Mouse (Mus musculus) forebrain, postnatal 0 days (tissue): ENCODE data around the gene Bik. TPM values are rescaled to one million over a fixed set of nuclear protein-coding genes. Genes with fewer than 3 reads are reported as not detected.

Source experiments
- ATAC-seq: fragments of 200-750 bp; cut with Nextera tagmentation; 2 replicates; pipeline ENCODE4 v1.8.0; 2017; ENCODE audit warnings: mild to moderate bottlenecking, moderate library complexity
- DNase-seq: peaks from one replicate; pipeline ENCODE4 v3.0.0-alpha.2; 2015
- H3K27ac ChIP-seq: fragments of 300-500 bp; sonication (generic); 2 replicates; pipeline ENCODE4 v1.5.1; 2014; ENCODE audit warnings: low read depth, mild to moderate bottlenecking, antibody characterized with exemption, low read length, moderate library complexity, mixed read lengths
- H3K27me3 ChIP-seq: fragments of 300-500 bp; sonication (generic); 2 replicates; pipeline ENCODE4 v1.6.1; 2014; ENCODE audit warnings: mild to moderate bottlenecking, low read length, mixed read lengths; ENCODE audit not compliant: insufficient read depth
- H3K36me3 ChIP-seq: fragments of 300-500 bp; sonication (generic); 2 replicates; pipeline ENCODE4 v1.6.1; 2014; ENCODE audit warnings: mild to moderate bottlenecking, moderate library complexity; ENCODE audit not compliant: insufficient read depth
- H3K4me1 ChIP-seq: fragments of 300-500 bp; sonication (generic); 2 replicates; pipeline ENCODE4 v1.6.1; 2014; ENCODE audit warnings: antibody characterized with exemption; ENCODE audit not compliant: insufficient read depth
- H3K4me2 ChIP-seq: fragments of 300-500 bp; sonication (generic); 2 replicates; pipeline ENCODE4 v1.6.1; 2014; ENCODE audit warnings: low read depth, mild to moderate bottlenecking, moderate library complexity
- H3K4me3 ChIP-seq: fragments of 300-500 bp; sonication (generic); 2 replicates; pipeline ENCODE4 v1.5.1; 2014; ENCODE audit warnings: low read depth, low read length, mixed read lengths
- H3K9ac ChIP-seq: fragments of 300-500 bp; sonication (generic); 2 replicates; pipeline ENCODE4 v1.6.1; 2014; ENCODE audit warnings: mild to moderate bottlenecking
- H3K9me3 ChIP-seq: fragments of 300-500 bp; sonication (generic); 2 replicates; pipeline ENCODE4 v1.6.1; 2016; ENCODE audit warnings: low read length
- CTCF ChIP-seq: sonication (generic); IDR thresholded peaks from 2 replicates; pipeline ENCODE4 v1.5.1; 2016; ENCODE audit warnings: antibody characterized with exemption, control low read depth, low read depth
- WGBS: fragments of 180-500 bp; shearing (Covaris S2); extraction: QIAGEN DNeasy Blood & Tissue Kit; methylation state at CpG from one replicate; pipeline ENCODE4 v1.1.7; 2014; 5-methylcytosine and 5-hydroxymethylcytosine counted together
- polyA plus RNA-seq: library from polyadenylated mRNA; unstranded; fragments of >200 nt; fragmentation: Nextera tagmentation; extraction: Ambion mirVana; gene quantifications from 2 replicates; pipeline ENCODE4 v1.2.1, GENCODE M21; 2015
- total RNA-seq: library from RNA; depleted of rRNA; stranded (reverse); fragments of >200 nt; gene quantifications from 2 replicates; pipeline ENCODE4 v1.2.3, GENCODE M21; 2014

Gene Bik
- total and polyA plus RNA-seq, 2 experiments from 2014 or later = 0.33 TPM; not detected in 1

DNA sequence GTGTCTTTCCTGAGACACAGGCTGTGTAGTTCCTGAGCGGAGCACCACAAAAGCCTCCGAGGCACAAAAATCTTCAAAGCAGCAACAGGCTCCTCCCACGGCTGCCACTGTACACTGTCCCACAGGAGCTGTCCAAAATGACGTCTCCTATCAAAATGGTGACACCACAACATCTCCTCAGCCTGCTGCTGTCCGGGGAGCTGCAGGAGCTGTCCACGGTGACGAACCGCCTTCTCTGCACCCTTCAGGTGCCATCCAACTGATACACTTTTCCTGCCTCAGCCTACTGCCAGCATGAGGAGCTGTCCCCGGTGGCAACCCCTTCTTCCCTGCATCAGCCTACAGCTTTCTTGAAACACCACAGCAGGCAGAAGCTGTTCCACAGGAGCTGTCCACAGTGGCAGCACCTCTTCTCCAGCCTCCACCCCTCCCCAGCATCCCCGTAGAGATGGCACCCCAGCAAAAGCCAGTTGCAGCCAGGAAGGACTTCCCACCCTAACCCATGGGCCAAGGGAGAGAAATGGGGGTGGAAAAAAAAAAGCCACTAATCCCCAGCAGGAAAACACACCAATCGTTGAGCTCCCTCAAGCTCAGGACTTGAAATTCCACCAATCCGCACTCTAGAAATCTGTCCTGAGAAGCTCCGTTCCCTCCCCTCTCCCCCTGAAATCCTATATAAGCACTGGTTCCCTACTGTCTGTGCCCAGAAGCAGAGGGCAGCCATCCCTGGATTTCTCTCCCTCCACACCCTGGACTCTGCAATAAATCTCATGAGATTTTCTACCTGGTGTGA lies 14.0 kb upstream of the Bik start:
- no peaks in the 10 kb centered on the region for H3K9me3 ChIP-seq
- DNase-seq = no peak
- H3K27ac ChIP-seq = no peak overlapping the region
- WGBS = 78% methylated on average over 13 of the region's 13 CpGs
- H3K36me3 ChIP-seq = no peaks in the 10 kb centered on the region
- TF ChIP-seq CTCF = no peak
- H3K4me1 ChIP-seq = peaks cover 4% of the 10 kb centered on the region; the same call in 1 of the 2 replicates
- H3K27me3 ChIP-seq = no peaks in the 10 kb centered on the region
- no peak overlapping the region for H3K4me3 ChIP-seq
- ATAC-seq = no peak
- H3K4me2 ChIP-seq = no peak overlapping the region
- H3K9ac ChIP-seq = no peak overlapping the region

DNA sequence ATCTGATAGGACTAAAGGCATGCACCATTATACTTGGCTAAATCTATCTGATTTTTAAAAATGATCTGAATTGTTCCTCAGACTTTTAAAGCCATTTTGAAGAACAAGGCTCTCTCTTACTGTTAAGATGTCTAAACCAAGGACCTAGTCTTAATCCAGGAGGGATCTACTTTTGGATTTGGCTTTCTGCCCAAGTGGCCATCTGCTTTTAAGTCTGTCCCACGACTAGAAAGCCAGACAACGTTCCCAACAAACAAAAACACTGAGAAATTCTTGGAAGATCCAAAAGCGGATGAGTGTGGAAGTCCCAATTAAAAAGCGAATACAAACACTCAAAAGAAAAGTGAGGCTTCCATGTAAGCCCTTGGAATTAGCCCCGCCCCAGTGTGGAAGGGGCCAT lies 11.6 kb upstream of the Bik start:
- TF ChIP-seq CTCF = no peak
- Histone ChIP-seq H3K36me3 (no peaks in the 10 kb centered on the region), H3K27ac (no peak overlapping the region), H3K4me1 (no peaks in the 10 kb centered on the region), H3K4me2 (no peak overlapping the region), H3K27me3 (no peaks in the 10 kb centered on the region), H3K9me3 (no peaks in the 10 kb centered on the region), H3K4me3 (no peak overlapping the region), H3K9ac (no peak overlapping the region)
- WGBS = 46% methylated on average over 5 of the region's 5 CpGs
- DNase-seq = peak; percentile 41
- ATAC-seq = no peak

DNA sequence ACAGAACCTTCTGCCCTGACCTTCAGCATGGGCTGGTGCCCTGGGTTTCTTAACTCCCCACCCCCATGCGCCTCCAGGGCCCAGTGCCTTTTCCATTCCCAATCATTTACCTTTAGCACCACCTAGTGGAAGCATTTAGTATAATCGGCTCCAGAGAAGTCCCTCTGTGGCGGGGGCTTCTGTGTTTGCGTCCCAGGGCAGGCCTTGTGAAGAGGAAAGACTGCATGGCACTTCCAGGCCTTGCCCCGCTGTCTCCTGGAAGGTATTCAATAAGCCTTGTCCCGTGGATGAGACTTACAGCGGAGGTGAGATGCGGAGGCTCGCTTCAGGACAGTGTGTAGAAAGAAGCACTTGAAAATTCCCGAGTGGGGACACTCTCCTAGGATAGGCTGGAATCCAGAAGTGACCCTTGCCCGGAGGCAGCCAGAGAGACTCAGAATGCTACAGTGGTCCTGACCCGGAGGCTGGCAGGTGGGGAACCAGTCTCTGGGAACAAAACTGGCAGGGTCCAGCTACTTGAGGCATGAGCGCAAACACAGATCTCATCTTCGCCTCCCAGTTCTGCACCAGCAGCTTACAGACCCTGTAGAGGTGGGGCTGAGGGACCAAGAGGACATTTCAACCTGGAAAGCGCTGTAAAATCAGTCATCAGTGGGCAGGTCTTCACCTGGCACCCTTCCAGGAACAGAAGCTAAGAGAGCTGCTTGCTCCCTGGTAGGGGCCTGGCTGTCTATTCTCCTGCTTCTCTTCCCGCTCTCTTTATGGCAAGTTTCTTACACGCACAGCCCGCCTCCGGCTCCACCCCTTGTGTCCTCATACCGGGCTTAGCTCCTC lies 8.2 kb upstream of the Bik start:
- H3K27ac ChIP-seq = no peak overlapping the region
- no peaks in the 10 kb centered on the region for H3K27me3 ChIP-seq
- peak; percentile 71 for ATAC-seq
- H3K9me3 ChIP-seq = no peaks in the 10 kb centered on the region
- H3K4me2 ChIP-seq = no peak overlapping the region
- no peak overlapping the region for H3K4me3 ChIP-seq
- DNase-seq = peak; percentile 85
- no peak overlapping the region for H3K9ac ChIP-seq
- 29% methylated on average over 20 of the region's 20 CpGs for WGBS
- no peaks in the 10 kb centered on the region for H3K36me3 ChIP-seq
- peak; percentile 90 for TF ChIP-seq CTCF
- no peaks in the 10 kb centered on the region for H3K4me1 ChIP-seq

DNA sequence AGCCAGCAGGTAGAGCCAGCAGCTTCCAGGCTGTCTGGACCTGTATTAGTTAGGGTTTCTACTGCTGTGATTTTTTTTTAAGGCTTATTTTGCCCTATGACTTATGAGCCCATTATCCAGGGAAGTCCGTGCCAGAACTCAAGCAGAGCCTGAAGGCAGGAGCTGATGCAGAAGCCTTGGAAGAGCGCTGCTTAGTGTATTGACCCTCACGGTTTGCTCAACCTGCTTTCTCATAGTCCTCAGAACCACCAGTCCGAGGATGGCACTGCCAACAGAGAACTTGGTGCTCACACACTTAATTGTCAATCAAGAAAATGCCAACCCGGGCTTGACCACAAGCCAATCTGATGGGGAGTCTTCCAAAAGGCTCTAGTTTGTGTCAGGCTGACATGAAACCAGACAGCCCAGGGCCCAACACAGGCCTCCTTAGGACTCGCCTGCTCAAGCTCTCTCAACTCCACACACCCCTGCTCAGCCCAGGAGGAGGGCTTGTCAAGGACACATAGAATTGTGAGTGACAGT lies 5.7 kb upstream of the Bik start:
- ATAC-seq (no peak), DNase-seq (no peak)
- TF ChIP-seq CTCF = no peak
- Histone ChIP-seq H3K4me1 (no peaks in the 10 kb centered on the region), H3K27ac (no peak overlapping the region), H3K9me3 (no peaks in the 10 kb centered on the region), H3K4me3 (no peak overlapping the region), H3K36me3 (no peaks in the 10 kb centered on the region), H3K4me2 (no peak overlapping the region), H3K27me3 (peaks cover 10% of the 10 kb centered on the region), H3K9ac (no peak overlapping the region)
- WGBS = 84% methylated on average over 6 of the region's 6 CpGs

GRCm38 (mm10) chr15:83523196-83523595 lies 3.5 kb upstream of the Bik start:
- no peak for TF ChIP-seq CTCF
- H3K36me3 ChIP-seq = no peaks in the 10 kb centered on the region
- H3K4me1 ChIP-seq = peaks cover 4% of the 10 kb centered on the region; the same call in 1 of the 2 replicates
- no peak overlapping the region for H3K4me2 ChIP-seq
- ATAC-seq = no peak
- peaks cover 32% of the 10 kb centered on the region for H3K27me3 ChIP-seq
- 26% methylated on average over 7 of the region's 7 CpGs for WGBS
- H3K27ac ChIP-seq = no peak overlapping the region
- no peak overlapping the region for H3K4me3 ChIP-seq
- no peak overlapping the region for H3K9ac ChIP-seq
- H3K9me3 ChIP-seq = no peaks in the 10 kb centered on the region
- no peak for DNase-seq

- TF ChIP-seq CTCF = no peak
- no peaks in the 10 kb centered on the region for H3K9me3 ChIP-seq
- H3K36me3 ChIP-seq = no peaks in the 10 kb centered on the region
- no peak overlapping the region for H3K9ac ChIP-seq
- no peak for DNase-seq
- no peak overlapping the region for H3K4me2 ChIP-seq
- ATAC-seq = no peak
- H3K4me3 ChIP-seq = no peak overlapping the region
- WGBS = 55% methylated on average over 14 of the region's 14 CpGs
- H3K4me1 ChIP-seq = peaks cover 4% of the 10 kb centered on the region; the same call in 1 of the 2 replicates
- no peak overlapping the region for H3K27ac ChIP-seq
- peaks cover 32% of the 10 kb centered on the region for H3K27me3 ChIP-seq
Observed at GRCm38 (mm10) chr15:83523638-83524332, 2.9 kb upstream of the Bik start.
